Mouse (Mus musculus) thymus, postnatal 0 days (tissue): ENCODE results near the gene Kctd15. TPM values are rescaled to one million over a fixed set of nuclear protein-coding genes. Genes with fewer than 3 reads are reported as not detected.

Experiments used
- DNase-seq: peaks from one replicate; pipeline ENCODE4 v3.0.0-alpha.2; 2015; ENCODE audit warnings: low spot score
- polyA plus RNA-seq: library from polyadenylated mRNA; unstranded; fragments of >200 nt; fragmentation: Nextera tagmentation; extraction: Ambion mirVana; gene quantifications from 2 replicates; pipeline ENCODE4 v1.2.1, GENCODE M21; 2015

Gene Kctd15
- polyA plus RNA-seq, 1 experiment from 2014 or later: 5.7 TPM

GRCm38 (mm10) chr7:34629702-34630210 is 26.8 kb downstream of the Kctd15 start:
- DNase-seq: no peak

GRCm38 (mm10) chr7:34620411-34620810 is 36.1 kb downstream of the Kctd15 start:
- no peak for DNase-seq

DNA sequence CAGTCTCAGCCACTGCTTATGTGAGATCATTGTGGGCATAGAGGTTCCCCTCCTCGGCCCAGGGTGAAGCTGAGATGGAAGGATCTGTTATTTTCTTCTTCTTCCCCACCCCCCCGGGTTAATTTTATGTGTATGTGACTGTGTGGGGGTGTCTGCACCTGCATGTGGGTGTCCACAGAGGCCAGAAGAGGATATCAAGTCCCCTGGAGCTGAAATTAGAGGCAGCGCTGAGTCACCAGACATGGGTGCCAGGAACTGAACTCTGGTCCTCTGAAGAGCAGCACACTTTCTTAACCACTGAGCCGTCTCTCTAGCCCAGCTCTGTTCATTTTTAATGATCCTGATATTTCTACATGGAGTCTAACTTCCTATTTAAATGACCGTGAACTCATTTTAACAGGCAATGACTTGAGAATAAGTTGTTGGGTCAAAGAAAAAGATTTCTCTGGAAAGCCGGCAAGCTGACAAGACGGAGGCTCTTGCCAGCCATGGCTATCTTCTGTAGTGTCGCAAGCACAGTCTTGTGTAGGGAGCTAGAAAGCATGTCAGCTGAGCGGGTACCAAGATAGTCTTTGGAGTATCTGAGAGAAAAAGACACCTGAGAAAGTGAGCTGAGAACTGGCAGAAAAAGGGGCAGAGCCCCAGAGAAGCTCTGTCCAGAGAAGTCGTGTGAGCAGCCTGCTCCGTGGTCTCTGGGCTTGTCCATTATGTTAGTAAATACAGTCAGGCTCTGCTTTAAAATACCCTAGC is 38.2 kb downstream of the Kctd15 start:
- no peak for DNase-seq

DNA sequence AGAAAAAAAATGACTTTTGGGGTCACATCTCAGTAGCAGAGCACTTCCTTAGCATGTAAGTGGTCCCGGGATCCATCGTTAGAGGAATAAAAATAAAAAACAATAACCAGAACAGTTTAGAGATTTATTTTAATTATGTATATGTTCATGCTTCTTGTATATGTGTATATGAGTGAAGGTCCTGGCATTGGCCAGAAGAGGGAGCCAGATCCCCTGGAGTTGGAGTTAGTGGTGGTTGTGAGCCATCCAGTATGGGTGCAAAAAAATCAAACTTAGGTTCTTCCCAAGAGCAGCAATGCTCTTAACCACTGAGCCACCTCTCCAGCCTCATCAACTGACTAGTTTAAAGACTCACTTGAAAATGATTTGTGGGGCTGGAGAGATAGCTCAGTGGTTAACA is 40.3 kb downstream of the Kctd15 start:
- DNase-seq: no peak

DNA sequence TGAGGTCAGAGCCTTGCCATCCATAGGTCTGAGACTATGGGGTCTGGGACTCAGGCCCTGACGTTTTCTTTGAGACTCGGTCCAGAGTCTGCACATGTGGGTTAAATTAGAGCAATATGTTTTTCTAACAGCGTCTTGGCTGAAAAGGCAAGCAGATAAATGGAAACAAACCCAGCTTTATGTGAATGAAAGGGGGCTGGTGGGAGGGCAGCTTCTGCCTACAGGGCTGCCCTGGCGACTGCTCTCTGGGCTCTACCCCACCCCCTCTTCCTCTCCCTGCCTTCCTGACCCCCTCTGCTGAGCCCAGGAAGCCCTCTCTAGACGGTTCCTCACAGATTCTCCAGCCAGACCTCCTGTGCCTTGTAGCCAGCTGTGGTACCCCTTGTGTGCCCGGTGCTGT is 46.1 kb downstream of the Kctd15 start:
- no peak for DNase-seq

DNA sequence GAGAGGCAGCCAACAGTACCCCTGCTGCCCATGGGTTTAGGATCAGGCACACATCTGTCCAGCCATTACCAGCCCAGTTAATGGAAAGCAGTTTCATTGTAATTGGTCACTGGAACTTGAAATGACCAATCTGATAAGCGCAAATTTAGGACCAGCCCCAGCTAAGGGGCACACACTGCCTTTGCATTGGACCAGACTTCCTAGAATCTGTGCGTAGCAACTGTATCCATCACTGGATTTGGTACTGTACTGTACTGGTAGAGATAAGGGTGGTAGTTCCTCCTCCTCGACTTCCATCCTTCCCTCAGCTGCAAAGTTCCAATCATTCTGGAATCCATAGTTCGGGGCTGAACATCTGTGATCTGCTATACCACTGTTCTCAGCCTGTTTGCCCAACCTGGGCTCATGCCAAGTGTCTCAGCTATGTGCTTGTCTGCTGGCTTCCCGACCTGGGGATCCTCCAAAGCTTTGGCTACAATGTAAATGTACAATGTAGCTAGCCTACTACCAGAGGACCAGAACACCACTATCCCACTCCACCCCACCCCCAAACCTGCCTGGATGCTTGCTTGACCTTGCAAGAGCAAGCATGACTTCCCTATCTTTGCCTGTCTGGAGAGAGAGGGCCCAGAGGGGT is 49.1 kb downstream of the Kctd15 start:
- no peak for DNase-seq

- no peak for DNase-seq
Measured at GRCm38 (mm10) chr7:34606729-34607128, 49.8 kb downstream of the Kctd15 start.

DNA sequence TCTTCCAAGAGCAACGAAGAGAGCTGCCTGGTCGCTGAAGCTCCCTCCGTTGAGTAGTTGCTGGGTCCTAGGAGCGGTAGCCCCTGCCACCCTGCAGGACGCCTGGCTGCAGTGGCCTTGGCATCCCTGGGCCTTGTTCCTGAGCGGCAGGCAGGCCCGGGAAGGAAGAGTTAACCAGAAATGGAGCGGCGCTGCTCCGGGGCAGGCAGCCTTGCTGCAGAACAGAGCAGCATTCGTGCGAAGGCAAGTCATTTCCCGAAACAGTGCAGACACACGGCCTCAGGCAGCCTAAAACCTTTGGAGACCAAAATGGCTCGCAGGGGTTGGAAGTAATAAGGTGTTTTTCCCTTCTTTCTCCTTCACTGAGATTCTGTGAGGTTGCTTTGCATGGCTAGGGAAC is 50.5 kb downstream of the Kctd15 start:
- DNase-seq: no peak

DNA sequence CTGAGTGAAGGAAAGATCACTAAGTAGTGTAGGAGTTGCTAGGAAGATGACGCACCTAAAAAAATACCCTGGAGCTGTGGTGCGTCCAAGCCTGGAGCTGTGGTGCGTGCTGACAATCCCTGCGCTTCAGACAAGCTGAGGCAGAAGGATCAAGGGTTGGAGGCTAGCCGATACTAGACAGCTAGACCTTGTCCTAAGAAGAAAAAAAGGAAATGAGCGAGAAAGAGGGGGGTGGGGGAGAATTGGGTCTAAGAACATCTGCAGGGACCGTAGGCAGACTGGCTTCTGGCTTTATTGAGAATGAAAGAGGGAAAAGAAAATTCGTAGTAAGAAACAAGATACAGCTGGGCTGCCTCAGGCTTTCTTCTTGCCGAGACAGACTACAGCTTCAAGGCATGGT is 58.0 kb downstream of the Kctd15 start:
- no peak for DNase-seq

GRCm38 (mm10) chr7:34597986-34598385 is 58.5 kb downstream of the Kctd15 start:
- DNase-seq: no peak

DNA sequence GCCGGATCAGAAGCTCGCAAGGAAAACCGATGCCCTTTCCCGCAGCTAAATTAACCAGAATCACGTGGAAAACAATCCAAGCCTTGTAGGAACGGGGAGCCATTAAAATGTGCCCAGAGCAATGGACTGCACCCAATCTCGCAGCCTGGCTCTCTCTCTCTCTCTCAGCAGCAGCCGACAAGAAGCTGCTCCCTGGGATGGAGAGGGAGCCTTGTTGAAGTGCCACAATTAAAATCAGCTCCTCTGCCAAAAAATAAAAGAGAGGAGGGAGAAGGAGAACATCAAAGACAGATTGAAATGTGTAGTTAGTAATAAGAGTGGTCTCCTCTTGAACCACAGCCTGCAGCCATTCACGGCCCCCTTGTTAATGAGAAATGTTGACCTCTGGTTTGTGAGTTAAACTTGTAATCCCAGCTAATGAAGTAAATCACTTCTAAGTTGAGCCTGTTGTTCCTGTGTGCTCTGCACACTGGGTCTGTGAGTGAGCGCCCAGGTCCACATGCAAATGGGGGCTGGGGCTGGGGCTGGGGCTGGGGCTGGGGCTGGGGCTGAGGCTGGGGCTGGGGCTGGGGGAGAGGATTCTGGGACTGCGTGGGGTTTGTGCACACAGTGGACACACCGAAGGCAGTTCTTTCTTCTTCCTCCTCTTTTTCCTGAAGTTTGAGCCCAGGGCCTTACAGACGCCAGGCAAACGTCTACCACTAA is 59.8 kb downstream of the Kctd15 start:
- DNase-seq: no peak

DNA sequence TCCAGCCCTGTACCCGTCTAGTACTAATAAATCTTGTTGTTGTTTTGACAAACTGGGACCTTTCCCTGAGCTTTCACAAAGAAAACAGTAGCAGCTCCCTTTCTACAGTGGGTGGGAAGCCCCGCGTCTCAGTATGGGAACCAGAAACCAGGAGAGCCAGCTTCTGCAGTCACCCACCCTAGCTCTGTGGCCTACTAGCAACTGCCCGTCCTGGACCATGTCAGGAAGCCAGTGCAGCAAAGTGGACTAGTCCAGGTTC is 61.3 kb downstream of the Kctd15 start:
- no peak for DNase-seq

DNA sequence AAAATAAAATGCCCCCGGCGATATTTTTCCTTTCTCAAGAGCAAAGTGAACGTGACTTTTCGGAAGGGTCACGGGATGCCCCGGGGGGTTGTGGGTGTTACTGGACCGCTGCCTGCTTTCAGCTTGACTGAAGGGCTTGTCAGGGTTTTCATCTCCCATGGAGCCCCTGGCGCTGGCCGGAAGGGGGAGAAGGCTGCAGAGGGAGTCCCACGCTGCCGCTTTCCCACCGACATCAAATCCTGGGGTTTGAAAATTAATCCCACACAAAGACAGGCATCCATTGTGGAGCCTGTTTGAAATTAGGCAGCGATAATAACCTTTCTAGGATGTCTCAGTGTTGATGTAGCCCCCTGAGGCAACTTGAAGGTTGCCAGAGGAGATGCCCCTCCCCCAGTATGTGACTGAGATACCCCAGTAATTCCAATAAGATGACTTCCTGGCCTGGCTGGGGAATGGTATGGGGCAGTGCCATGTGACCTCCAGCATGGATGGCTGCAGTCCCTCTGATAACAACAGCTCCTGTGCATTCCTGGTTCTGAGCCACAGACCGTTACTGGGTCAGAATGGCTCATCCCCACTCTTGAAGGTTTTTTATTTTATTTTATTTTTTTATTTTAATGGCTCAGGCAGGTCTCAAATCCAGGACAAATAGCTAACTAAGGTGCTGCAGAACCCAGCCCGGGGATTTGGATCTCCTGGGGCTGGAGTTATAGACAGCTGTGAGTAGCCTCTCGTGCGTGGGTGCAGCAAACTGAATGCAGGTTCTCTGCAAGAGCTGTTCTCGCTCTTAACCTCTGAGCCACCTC is 61.8 kb downstream of the Kctd15 start:
- no peak for DNase-seq

DNA sequence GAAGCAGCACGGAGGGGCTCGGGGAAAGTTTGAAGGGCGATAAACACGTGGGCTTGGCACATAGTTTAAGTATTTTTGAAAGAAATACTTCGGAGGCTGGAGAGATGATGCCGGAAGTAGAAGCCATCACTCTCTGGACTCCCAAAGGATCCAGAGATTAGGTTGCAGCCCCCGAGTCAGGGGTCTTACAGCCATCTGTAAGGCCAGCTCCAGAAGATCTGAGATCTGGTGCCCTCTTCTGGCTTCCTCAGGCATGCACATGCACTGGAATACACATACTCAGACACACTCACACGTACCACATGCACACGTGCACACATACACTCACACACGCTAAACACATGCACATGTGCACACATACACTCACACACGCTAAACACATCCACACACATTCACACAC is 65.8 kb downstream of the Kctd15 start:
- DNase-seq: no peak

Other genes with a start within 250 kb of the Kctd15 start
- gene Chst8, start 156.0 kb upstream of the Kctd15 start, polyA plus RNA-seq: 3.6 and 3.8 TPM in 2 replicates